Mouse (Mus musculus) kidney, adult 2 months (tissue): ENCODE results near the gene Mgat1. TPM values are rescaled to one million over a fixed set of nuclear protein-coding genes. Genes with fewer than 3 reads are reported as not detected.
A peak's percentile ranks its signal among the peaks of the same experiment; 100 is the strongest.

ENCODE experiments used
- DNase-seq: peaks from one replicate; pipeline ENCODE4 v3.0.0; 2021
- H3K27ac ChIP-seq: fragments of 200-500 bp; 2 replicates; pipeline ENCODE4 v1.5.1; 2012; ENCODE audit warnings: low read depth, low read length, control low read depth, inconsistent platforms; ENCODE audit not compliant: insufficient read depth
- H3K27me3 ChIP-seq: fragments of 200-500 bp; replicated peaks from 2 replicates; pipeline ENCODE4 v1.6.1; 2012; ENCODE audit warnings: mild to moderate bottlenecking, moderate library complexity, low read length, inconsistent platforms; ENCODE audit not compliant: control insufficient read depth, insufficient read depth
- H3K36me3 ChIP-seq: fragments of 200-500 bp; 2 replicates; pipeline ENCODE4 v1.6.1; 2012; ENCODE audit warnings: mild to moderate bottlenecking, moderate library complexity, low read length, inconsistent platforms; ENCODE audit not compliant: control insufficient read depth, insufficient read depth
- H3K4me1 ChIP-seq: fragments of 200-500 bp; 2 replicates; pipeline ENCODE4 v1.6.1; 2011; ENCODE audit warnings: low read length; ENCODE audit not compliant: control insufficient read depth, insufficient read depth
- H3K4me3 ChIP-seq: fragments of 200-500 bp; 2 replicates; pipeline ENCODE4 v1.5.1; 2011; ENCODE audit warnings: mild to moderate bottlenecking, low read depth, low read length, control low read depth; ENCODE audit not compliant: insufficient read depth
- CTCF ChIP-seq: fragments of 200-500 bp; conservative IDR thresholded peaks from 2 replicates; pipeline ENCODE4 v1.5.1; 2011; ENCODE audit warnings: low read depth, mild to moderate bottlenecking, control low read depth, low read length, moderate library complexity, mixed read lengths; ENCODE audit not compliant: insufficient read depth, insufficient read length
- POLR2A ChIP-seq: fragments of 200-500 bp; IDR thresholded peaks from one replicate; pipeline ENCODE4 v1.6.1; 2011; ENCODE audit warnings: low read depth, low read length, control low read depth
- WGBS: fragments of 180-500 bp; shearing (Covaris S2); methylation state at CpG from one replicate; pipeline ENCODE4 v1.1.7; 2018; 5-methylcytosine and 5-hydroxymethylcytosine counted together
- polyA plus RNA-seq: library from polyadenylated mRNA; depleted of rRNA; stranded (reverse); fragments of >200 nt; gene quantifications from 2 replicates; pipeline ENCODE4 v1.2.3, GENCODE M21; 2012

Mgat1 gene
- polyA plus RNA-seq, 1 experiment, result 157 TPM

DNA sequence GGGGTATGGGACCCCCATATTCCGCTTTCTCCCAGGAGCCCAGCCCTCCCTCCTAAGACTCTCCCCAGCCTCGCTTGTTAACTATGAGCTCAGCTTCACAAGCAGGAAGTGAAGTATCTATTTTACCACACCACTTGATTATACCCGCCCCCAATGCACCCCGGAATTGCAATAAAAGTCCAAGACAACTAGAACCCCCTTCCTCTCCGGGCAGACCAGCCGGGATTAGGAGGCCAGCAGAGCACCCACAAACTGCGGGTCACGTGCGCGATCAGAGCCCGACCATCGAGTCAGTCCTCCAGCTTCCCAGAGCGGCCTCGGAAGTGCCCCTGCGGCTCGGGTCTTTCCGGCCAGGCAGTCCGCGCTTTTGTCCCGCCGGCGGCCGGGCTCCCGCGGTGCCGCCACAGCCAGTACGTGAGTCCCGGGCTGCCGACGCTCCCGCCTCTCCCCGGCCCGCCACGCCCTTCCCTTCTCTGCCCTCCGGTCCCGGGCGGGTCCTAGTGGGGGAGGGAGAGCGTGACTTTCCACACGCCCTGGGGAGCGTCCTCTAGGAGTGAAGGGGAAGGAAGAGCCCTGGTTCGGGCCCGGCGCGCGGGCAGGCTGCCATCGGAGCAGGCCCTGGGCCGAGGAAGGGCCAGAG, 40.7 kb upstream of the Mgat1 start, which contains the start of gene Zfp62:
Zfp62 (plus strand) TSS at position 164 of the 640 bp plus-strand sequence.
- peak; percentile 97 for DNase-seq
- TF ChIP-seq CTCF, result no peak
- no peak for TF ChIP-seq POLR2A
- under 1% methylated on average over 45 of the region's 47 CpGs for WGBS
- Histone ChIP-seq H3K36me3 (no peaks in the 10 kb centered on the region), H3K4me1 (peaks cover 11% of the 10 kb centered on the region; the same call in 1 of the 2 replicates), H3K27ac (peak within 1 kb of the TSS; percentile 99), H3K27me3 (no peaks in the 10 kb centered on the region), H3K4me3 (peak within 1 kb of the TSS; percentile 69)

DNA sequence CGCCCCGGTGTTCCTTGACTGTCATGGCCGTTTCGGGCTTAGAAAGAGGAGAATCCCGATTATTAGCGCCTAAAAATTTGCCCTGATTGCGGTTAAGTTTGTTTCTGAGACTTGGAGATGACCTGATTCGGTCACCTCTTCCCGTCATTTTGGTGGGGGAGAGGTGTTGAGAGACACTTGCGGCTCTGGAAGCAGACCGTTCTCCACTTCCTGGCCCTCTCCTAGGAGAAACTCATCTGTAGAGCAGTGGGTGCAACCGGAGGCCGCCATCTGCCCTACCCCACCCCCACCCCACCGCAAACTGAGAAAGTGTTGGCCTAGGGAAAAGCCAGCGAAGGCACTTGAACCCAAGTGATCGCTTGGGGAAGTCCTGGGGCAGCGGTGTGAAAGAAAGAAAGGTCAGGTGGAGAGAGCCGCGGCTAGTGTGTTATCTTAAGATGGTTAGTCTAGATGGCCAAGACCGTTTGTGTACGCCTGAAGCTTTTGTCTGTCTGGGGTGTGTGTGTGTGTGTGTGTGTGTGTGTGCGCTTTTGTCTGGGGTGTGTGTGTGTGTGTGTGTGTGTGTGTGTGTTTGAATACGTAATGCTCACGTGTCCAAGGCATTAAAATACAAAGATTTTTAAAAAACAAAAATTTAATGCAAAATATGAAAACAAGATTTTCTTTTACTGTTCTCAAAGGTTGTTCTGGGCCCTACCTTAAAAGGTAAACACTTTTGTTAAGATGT, 40.1 kb upstream of the Mgat1 start:
- 0% methylated on average over 24 of the region's 24 CpGs for WGBS
- no peak for DNase-seq
- peak; percentile 4 for TF ChIP-seq POLR2A
- no peak for TF ChIP-seq CTCF
- H3K4me1 ChIP-seq, result peaks cover 11% of the 10 kb centered on the region; the same call in 1 of the 2 replicates
- peak overlapping the region; percentile 69 for H3K4me3 ChIP-seq
- no peaks in the 10 kb centered on the region for H3K36me3 ChIP-seq
- H3K27ac ChIP-seq, result peak overlapping the region; percentile 99
- H3K27me3 ChIP-seq, result no peaks in the 10 kb centered on the region

DNA sequence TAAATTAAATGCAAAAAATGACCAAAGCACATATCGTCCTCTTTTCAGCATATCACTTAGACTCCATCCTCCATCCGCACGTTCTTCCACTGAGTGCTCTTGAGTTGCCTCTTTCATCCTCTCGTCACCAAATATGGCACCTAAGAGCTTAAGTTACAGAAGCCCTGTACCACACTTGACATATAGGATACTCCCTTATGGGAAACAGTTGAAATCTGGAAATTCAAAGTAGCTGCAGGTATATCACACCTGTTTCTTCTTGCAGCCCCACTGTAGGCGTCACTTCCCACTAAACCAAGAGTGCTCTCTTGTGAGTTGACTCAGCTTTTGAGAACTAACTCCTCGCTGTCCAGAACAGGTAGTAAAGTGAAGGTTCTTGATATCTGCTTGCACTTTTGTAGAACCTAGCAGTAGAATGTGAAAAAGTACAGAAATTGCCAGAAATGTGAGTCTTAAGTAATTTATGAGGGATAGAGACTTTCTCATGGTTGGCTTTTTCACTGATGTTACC, 38.9 kb upstream of the Mgat1 start:
- H3K4me3 ChIP-seq, result no peak overlapping the region
- H3K27ac ChIP-seq, result peak overlapping the region; percentile 38; the same call in 1 of the 2 replicates
- H3K4me1 ChIP-seq, result peaks cover 11% of the 10 kb centered on the region; the same call in 1 of the 2 replicates
- H3K36me3 ChIP-seq, result no peaks in the 10 kb centered on the region
- H3K27me3 ChIP-seq, result no peaks in the 10 kb centered on the region
- TF ChIP-seq POLR2A, result no peak
- TF ChIP-seq CTCF, result no peak
- no peak for DNase-seq
- WGBS, result 72% methylated on average over 6 of the region's 6 CpGs

DNA sequence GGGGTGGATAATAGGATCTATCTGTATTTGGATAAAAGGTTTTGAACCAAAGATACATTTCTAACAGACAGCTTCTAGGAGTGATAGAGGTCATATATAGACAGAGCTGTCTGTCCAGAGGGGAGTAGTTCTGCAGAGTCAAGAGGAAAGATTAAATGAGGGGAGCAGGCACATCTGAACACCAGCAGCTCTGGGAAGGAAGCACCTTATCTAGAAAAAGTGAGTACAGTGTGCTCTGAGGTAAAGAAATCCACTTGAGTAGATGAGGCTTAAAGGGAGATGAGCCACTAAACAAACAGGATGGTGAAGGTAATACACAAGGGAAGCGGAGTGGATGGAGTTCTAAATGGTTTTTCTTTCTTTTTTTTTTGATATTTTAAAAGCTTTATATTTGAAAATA, 36.5 kb upstream of the Mgat1 start:
- no peak overlapping the region for H3K27ac ChIP-seq
- no peaks in the 10 kb centered on the region for H3K27me3 ChIP-seq
- no peak for DNase-seq
- H3K4me1 ChIP-seq, result peaks cover 4% of the 10 kb centered on the region; the same call in 1 of the 2 replicates
- no peak overlapping the region for H3K4me3 ChIP-seq
- no peaks in the 10 kb centered on the region for H3K36me3 ChIP-seq
- 98% methylated on average over 1 of the region's 1 CpGs for WGBS
- TF ChIP-seq POLR2A (no peak), CTCF (no peak)

DNA sequence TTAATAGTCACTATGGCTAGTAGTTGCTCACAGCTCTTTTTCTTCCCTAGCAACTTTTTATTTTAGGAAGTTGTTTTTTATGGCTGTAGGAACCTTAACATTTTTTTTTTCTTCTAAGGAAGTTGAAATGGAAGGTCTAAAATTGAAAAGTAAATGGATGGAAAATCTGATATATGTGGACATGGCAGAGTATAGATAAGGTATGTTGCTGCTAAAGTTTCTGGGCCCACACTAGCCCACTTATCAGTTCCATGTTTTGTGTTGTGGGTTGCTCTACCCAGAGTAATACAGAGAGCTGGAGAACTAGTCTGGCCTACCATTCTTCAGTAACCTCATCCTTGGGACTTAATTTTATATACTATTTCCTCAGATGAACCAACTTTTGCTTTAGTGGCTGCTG, 31.4 kb upstream of the Mgat1 start:
- Histone ChIP-seq H3K4me1 (peaks cover 4% of the 10 kb centered on the region; the same call in 1 of the 2 replicates), H3K27me3 (no peaks in the 10 kb centered on the region), H3K36me3 (peaks cover 16% of the 10 kb centered on the region), H3K4me3 (no peak overlapping the region), H3K27ac (no peak overlapping the region)
- TF ChIP-seq POLR2A (no peak), CTCF (no peak)
- DNase-seq, result no peak

DNA sequence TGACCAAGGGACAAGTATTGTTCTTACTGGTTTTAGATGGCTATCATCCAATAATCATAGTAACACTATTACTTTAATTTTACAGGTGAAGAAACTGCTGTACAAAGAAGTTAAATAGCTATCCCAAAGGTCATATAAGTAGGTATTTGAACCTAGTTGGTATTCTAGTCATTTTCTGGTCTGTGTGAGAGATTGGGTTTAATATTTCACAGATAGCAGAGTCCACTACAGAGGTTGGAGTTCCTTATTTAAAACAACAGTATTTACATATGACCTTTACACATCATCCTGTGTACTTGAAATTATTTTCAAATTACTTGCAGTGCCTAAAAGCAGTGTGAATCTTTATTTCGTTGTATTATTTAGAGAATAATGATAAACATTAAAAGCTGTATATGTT, 30.5 kb upstream of the Mgat1 start:
- H3K4me3 ChIP-seq, result no peak overlapping the region
- H3K27ac ChIP-seq, result peak overlapping the region; percentile 39; the same call in 1 of the 2 replicates
- TF ChIP-seq POLR2A (no peak), CTCF (no peak)
- DNase-seq, result peak; percentile 63
- H3K36me3 ChIP-seq, result peaks cover 16% of the 10 kb centered on the region
- 40% methylated on average over 1 of the region's 1 CpGs for WGBS
- H3K4me1 ChIP-seq, result peaks cover 4% of the 10 kb centered on the region; the same call in 1 of the 2 replicates
- no peaks in the 10 kb centered on the region for H3K27me3 ChIP-seq

DNA sequence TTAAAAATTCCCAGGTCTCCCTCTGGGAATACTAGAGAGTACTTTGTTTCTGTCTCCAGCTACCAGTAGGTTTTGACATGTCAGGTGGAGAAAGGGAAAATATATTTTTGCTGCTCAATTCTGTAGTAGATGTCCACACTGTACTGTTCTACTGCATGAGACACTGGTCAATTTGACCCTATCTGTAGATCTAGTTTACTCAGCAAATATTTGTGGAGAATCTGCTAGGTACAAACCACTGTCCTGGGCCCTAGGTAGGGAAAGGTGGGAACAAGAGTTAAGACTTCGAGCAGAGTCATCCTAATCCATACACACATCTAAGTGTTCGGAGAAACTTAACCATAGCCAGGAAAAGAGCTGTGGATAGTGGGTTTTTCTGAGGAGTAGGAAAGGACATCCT, 24.7 kb upstream of the Mgat1 start:
- H3K4me1 ChIP-seq, result no peaks in the 10 kb centered on the region
- H3K27ac ChIP-seq, result no peak overlapping the region
- no peak overlapping the region for H3K4me3 ChIP-seq
- TF ChIP-seq CTCF (no peak), POLR2A (no peak)
- peaks cover 16% of the 10 kb centered on the region for H3K36me3 ChIP-seq
- H3K27me3 ChIP-seq, result no peaks in the 10 kb centered on the region
- DNase-seq, result no peak
- WGBS, result 94% methylated on average over 2 of the region's 2 CpGs
